ENCODE assay signal across 13 mouse cellular contexts in the genomic region with DNA sequence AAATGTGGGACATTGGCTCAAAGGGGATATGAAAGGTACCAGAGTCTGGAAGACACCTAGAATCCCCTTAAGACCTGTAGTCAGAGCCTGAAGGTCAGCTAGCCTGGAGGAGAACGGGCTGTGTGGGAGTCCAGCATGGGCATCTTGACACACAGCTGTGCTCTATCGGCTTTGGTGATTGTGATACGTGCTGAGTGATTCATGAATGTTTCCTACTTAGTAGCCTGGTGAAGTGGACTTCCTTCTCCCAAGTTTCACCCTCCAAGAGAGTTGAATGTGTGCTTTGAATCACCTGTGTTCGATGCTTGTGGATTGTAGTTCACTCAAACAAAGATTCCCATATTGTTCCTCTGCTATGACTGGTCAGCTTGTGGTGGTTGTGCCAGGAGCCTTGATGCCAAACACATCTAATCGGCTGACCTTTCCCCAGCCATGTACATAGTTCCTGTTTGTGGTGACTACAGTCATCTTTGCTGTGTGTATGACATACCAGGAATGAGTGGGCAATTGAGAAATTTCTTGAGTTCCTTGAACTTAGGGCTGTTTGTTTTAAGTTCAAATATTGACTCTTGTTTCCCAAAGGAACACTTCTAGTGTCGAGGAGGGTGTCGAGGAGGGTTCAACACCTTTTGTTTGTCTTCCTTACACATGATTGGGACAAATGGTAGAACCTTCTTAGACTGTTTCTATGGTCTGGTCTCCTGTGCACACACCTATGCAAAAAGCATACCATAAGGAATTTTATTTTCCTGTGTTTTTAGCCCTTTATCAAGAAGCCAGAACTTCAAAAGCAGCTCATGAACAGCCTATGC.
DNase-seq lines count a peak whose midpoint lies in the region; ATAC-seq and TF ChIP-seq lines count a peak whose summit lies in the region.
"Had no signal": no experiment of that assay in that cellular context is flagged by ENCODE, and none has a peak within 500 bp of the region (broad histone marks: within the 10 kb centered on the region; RNA-seq: fewer than 3 reads in every experiment).

No protein-coding gene starts in this region.

- H3K4me3 ChIP-seq in liver, adult 2 months (ENCODE audit: insufficient read depth, low read depth, low read length) = no peak overlapping the region
- H3K4me3 ChIP-seq in liver, embryonic 12.5 days = no peak overlapping the region
- H3K4me3 ChIP-seq in stomach, postnatal 0 days (ENCODE audit: low read depth, low read length) = no peak overlapping the region
- H3K4me3 ChIP-seq: erythroblast, embryonic 14.5 days; heart, embryonic 15.5 days; limb, embryonic 12.5 days had no signal

- H3K4me2 ChIP-seq in liver, embryonic 12.5 days = no peak overlapping the region
- H3K4me2 ChIP-seq in stomach, postnatal 0 days (replicated peaks; ENCODE audit: low read depth) = no peak overlapping the region
- H3K4me2 ChIP-seq: heart, embryonic 15.5 days; limb, embryonic 12.5 days had no signal

- no peaks in the 10 kb centered on the region for H3K27me3 ChIP-seq in liver, adult 2 months (ENCODE audit: control insufficient read depth, insufficient read depth, low read length)
- no peaks in the 10 kb centered on the region for H3K27me3 ChIP-seq in liver, embryonic 12.5 days (replicated peaks)
- no peaks in the 10 kb centered on the region for H3K27me3 ChIP-seq in stomach, postnatal 0 days (ENCODE audit: control insufficient read depth, insufficient read depth, low read length)
- H3K27me3 ChIP-seq: heart, embryonic 15.5 days; limb, embryonic 12.5 days had no signal

- no peak overlapping the region for H3K27ac ChIP-seq in liver, adult 2 months (replicated peaks; ENCODE audit: insufficient read depth, low read depth, low read length)
- H3K27ac ChIP-seq in liver, embryonic 12.5 days = no peak overlapping the region
- H3K27ac ChIP-seq in stomach, postnatal 0 days (replicated peaks) = peak overlapping the region; percentile 65
- H3K27ac ChIP-seq: heart, embryonic 15.5 days; hindbrain, postnatal 0 days; limb, embryonic 12.5 days had no signal

- H3K9ac ChIP-seq in liver, adult 2 months (ENCODE audit: low read depth, low read length) = no peak overlapping the region
- no peak overlapping the region for H3K9ac ChIP-seq in liver, embryonic 12.5 days
- H3K9ac ChIP-seq in stomach, postnatal 0 days (ENCODE audit: low read length) = no peak overlapping the region
- H3K9ac ChIP-seq: heart, embryonic 15.5 days; limb, embryonic 12.5 days had no signal

- no peak for TF ChIP-seq POLR2A in liver, adult 2 months (IDR thresholded peaks at IDR 0.05; ENCODE audit: extremely low read depth, insufficient read depth, low read length)

- TF ChIP-seq CTCF in liver, adult 2 months (IDR thresholded peaks at IDR 0.05; ENCODE audit: low read depth, low read length) = no peak
- no peak for TF ChIP-seq CTCF in stomach, postnatal 0 days (IDR thresholded peaks at IDR 0.05; ENCODE audit: low read depth)

- WGBS in liver, adult 2 months = 46% methylated on average over 7 of the region's 7 CpGs
- WGBS in liver, embryonic 12.5 days (ENCODE audit: insufficient replicate concordance) = 60% methylated on average over 7 of the region's 7 CpGs
- WGBS in stomach, postnatal 0 days = 53% methylated on average over 7 of the region's 7 CpGs

- H3K36me3 ChIP-seq in liver, adult 2 months (ENCODE audit: control insufficient read depth, insufficient read depth, low read length) = no peaks in the 10 kb centered on the region
- no peaks in the 10 kb centered on the region for H3K36me3 ChIP-seq in liver, embryonic 12.5 days
- no peaks in the 10 kb centered on the region for H3K36me3 ChIP-seq in stomach, postnatal 0 days (ENCODE audit: control insufficient read depth, insufficient read depth, low read length)
- H3K36me3 ChIP-seq: G1E; heart, embryonic 15.5 days; limb, embryonic 12.5 days had no signal

- H3K9me3 ChIP-seq in liver, embryonic 12.5 days (replicated peaks) = no peaks in the 10 kb centered on the region
- no peaks in the 10 kb centered on the region for H3K9me3 ChIP-seq in stomach, postnatal 0 days (ENCODE audit: control insufficient read depth, low read length)
- H3K9me3 ChIP-seq: heart, embryonic 15.5 days; limb, embryonic 12.5 days had no signal

- no peak for TF ChIP-seq EP300 in stomach, postnatal 0 days (optimal IDR thresholded peaks at IDR 0.05)

- ATAC-seq in liver, embryonic 12.5 days = no peak
- peak; percentile 77 for ATAC-seq in common myeloid progenitor, adult 5-6 weeks (replicated peaks; ENCODE audit: low read depth, poor library complexity, severe bottlenecking)
- ATAC-seq in stomach, postnatal 0 days (ENCODE audit: low FRiP score, low TSS enrichment) = peak; percentile 98
- ATAC-seq: hindbrain, postnatal 0 days had no signal

- H3K79me2 ChIP-seq in liver, adult 2 months (ENCODE audit: control insufficient read depth, insufficient read depth, low read length) = no peaks in the 10 kb centered on the region

- H3K4me1 ChIP-seq in liver, adult 2 months (ENCODE audit: control insufficient read depth, insufficient read depth, low read length) = peaks cover 4% of the 10 kb centered on the region; the same call in 1 of the 2 replicates
- H3K4me1 ChIP-seq in liver, embryonic 12.5 days = no peaks in the 10 kb centered on the region
- H3K4me1 ChIP-seq in stomach, postnatal 0 days (replicated peaks; ENCODE audit: control insufficient read depth, insufficient read depth) = no peaks in the 10 kb centered on the region
- H3K4me1 ChIP-seq: heart, embryonic 15.5 days; limb, embryonic 12.5 days had no signal

- DNase-seq in liver, adult 2 months (ENCODE audit: extremely low read depth, low read depth, low spot score) = peak; percentile 69
- peak; percentile 38 for DNase-seq in lung, postnatal 14 days
- peak; percentile 67 for DNase-seq in stomach, postnatal 0 days (ENCODE audit: low spot score)
- no peak for DNase-seq in cerebellum, adult 11 months
- no peak for DNase-seq in ovary, postnatal 36 days (ENCODE audit: low spot score)
- DNase-seq: cerebellum, postnatal 36 days had no signal

Comparison
In these comparisons a context has a peak if more than half of its experiments do, and no peak if none do; other contexts are left out.
1. DNase-seq: peak in liver, adult 2 months (single experiment), lung, postnatal 14 days (single experiment) and stomach, postnatal 0 days (single experiment); none in cerebellum, adult 11 months (single experiment) and ovary, postnatal 36 days (single experiment).